Mouse (Mus musculus): ENCODE results near the gene Pou2f2. TPM values are rescaled to one million over a fixed set of nuclear protein-coding genes. Genes with fewer than 3 reads are reported as not detected.

Pou2f2 gene
- total and polyA plus RNA-seq, 2 experiments from 2014 or later, result 6.0 to 21.2 TPM

DNA sequence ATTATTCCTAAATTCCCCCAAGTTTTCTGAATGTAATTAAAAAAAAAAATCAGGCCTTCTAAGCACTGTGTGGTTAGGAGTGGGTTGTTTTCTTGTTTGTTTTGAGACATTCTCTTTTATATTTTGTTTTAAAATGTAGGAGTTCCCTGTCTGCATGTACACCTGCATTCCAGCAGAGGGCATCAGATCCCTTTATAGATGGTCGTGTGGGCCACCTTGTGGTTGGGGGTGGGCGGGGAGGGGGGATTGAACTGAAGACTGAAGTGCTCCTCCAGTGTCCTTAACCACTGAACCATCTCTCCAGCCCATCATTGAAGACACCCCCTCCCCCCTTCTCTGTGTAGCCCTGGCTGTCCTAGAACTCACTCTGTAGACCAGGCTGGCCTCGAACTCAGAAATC is 92.9 kb downstream of the Pou2f2 start:
- Histone ChIP-seq H3K4me2 (ENCODE audit: low read depth) (no peak overlapping the region), H3K27me3 (ENCODE audit: insufficient read depth, low read length) (no peaks in the 10 kb centered on the region), H3K9me3 (ENCODE audit: low read length) (no peaks in the 10 kb centered on the region), H3K27ac (ENCODE audit: low read depth, low read length) (no peak overlapping the region), H3K4me1 (ENCODE audit: insufficient read depth) (no peaks in the 10 kb centered on the region), H3K9ac (no peak overlapping the region), H3K4me3 (ENCODE audit: low read depth, low read length) (no peak overlapping the region), H3K36me3 (ENCODE audit: insufficient read depth) (peaks cover 30% of the 10 kb centered on the region)
- no peak for DNase-seq
- ATAC-seq, result no peak
- peak; percentile 62 for TF ChIP-seq CTCF (IDR thresholded peaks at IDR 0.05; ENCODE audit: low read depth)
- 47% methylated on average over 3 of the region's 3 CpGs for WGBS

DNA sequence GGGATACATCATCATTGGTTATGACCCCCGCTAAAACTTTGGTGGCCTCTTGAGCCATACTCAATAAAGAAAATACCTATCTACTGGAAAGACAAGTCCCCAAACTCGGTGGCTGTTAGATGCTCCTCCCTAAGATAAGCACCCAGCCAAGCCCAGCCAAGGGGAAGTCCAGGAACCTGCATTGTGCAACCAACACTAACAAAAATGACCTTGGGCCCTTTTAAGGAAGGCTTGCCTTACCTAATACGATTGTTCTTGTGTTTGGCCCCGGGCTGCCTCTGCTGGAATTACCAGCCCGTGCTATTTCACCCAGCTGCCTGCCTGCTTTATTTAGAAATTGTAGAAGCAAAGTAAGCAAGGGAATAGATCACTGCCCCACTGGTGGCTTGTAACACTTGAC is 94.9 kb downstream of the Pou2f2 start:
- TF ChIP-seq CTCF (IDR thresholded peaks at IDR 0.05; ENCODE audit: low read depth), result no peak
- ATAC-seq, result no peak
- WGBS, result 84% methylated on average over 5 of the region's 5 CpGs

DNA sequence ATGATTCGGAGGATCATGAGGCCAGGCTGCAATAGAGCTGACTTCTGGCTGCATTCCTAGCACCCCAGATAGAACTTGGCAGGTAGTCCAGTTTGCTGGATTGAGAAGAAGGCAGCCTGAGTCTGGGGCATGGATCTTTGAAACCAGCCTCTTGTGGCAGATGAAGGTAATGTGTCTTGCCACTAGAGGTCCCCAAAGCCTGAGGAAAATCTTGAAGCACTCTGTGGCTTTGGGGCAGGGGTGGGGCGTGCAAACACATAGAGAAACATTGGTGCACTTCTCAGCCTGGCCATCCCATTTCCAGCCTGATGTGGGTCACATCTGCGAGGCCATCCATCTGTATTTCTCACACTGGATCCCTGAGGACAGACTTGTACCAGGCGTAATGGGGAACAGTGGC is 97.0 kb downstream of the Pou2f2 start:
- 76% methylated on average over 4 of the region's 4 CpGs for WGBS
- TF ChIP-seq CTCF (IDR thresholded peaks at IDR 0.05; ENCODE audit: low read depth), result peak; percentile 82
- Histone ChIP-seq H3K4me1 (ENCODE audit: insufficient read depth) (peaks cover 7% of the 10 kb centered on the region; the same call in 1 of the 2 replicates), H3K9ac (no peak overlapping the region), H3K9me3 (ENCODE audit: low read length) (no peaks in the 10 kb centered on the region), H3K4me3 (ENCODE audit: low read depth, low read length) (no peak overlapping the region), H3K27me3 (ENCODE audit: insufficient read depth, low read length) (no peaks in the 10 kb centered on the region), H3K36me3 (ENCODE audit: insufficient read depth) (peaks cover 51% of the 10 kb centered on the region), H3K4me2 (ENCODE audit: low read depth) (no peak overlapping the region), H3K27ac (ENCODE audit: low read depth, low read length) (no peak overlapping the region)
- ATAC-seq, result peak; percentile 71
- DNase-seq, result peak; percentile 64

More for the DNA sequence above, 94.9 kb downstream of the Pou2f2 start:
- DNase-seq, result no peak
- no peaks in the 10 kb centered on the region for H3K27me3 ChIP-seq (ENCODE audit: insufficient read depth, low read length)
- H3K4me1 ChIP-seq (ENCODE audit: insufficient read depth), result no peaks in the 10 kb centered on the region
- no peaks in the 10 kb centered on the region for H3K9me3 ChIP-seq (ENCODE audit: low read length)
- no peak overlapping the region for H3K4me2 ChIP-seq (ENCODE audit: low read depth)
- H3K36me3 ChIP-seq (ENCODE audit: insufficient read depth), result peaks cover 48% of the 10 kb centered on the region
- no peak overlapping the region for H3K4me3 ChIP-seq (ENCODE audit: low read depth, low read length)
- H3K27ac ChIP-seq (ENCODE audit: low read depth, low read length), result no peak overlapping the region
- no peak overlapping the region for H3K9ac ChIP-seq

DNA sequence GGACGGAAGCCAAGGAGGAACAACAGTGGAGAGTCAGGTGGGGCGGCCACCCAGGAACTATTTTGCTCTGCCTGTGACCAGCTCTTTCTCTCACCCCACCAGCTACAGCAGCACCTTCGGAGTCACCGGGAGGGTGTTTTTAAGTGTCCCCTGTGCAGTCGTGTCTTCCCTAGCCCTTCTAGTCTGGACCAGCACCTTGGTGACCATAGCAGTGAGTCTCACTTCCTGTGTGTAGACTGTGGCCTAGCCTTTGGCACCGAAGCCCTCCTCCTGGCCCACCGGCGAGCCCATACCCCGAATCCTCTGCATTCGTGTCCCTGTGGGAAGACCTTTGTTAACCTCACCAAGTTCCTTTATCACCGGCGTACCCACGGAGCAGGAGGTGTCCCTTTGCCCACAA is 99.1 kb downstream of the Pou2f2 start:
- Histone ChIP-seq H3K36me3 (ENCODE audit: insufficient read depth) (peaks cover 51% of the 10 kb centered on the region), H3K4me1 (ENCODE audit: insufficient read depth) (peaks cover 11% of the 10 kb centered on the region; the same call in 1 of the 2 replicates), H3K4me2 (ENCODE audit: low read depth) (no peak overlapping the region), H3K9me3 (ENCODE audit: low read length) (no peaks in the 10 kb centered on the region), H3K4me3 (ENCODE audit: low read depth, low read length) (no peak overlapping the region), H3K27ac (ENCODE audit: low read depth, low read length) (no peak overlapping the region), H3K27me3 (ENCODE audit: insufficient read depth, low read length) (no peaks in the 10 kb centered on the region), H3K9ac (no peak overlapping the region)
- no peak for DNase-seq
- WGBS, result 97% methylated on average over 13 of the region's 13 CpGs
- ATAC-seq, result no peak
- TF ChIP-seq CTCF (IDR thresholded peaks at IDR 0.05; ENCODE audit: low read depth), result no peak

DNA sequence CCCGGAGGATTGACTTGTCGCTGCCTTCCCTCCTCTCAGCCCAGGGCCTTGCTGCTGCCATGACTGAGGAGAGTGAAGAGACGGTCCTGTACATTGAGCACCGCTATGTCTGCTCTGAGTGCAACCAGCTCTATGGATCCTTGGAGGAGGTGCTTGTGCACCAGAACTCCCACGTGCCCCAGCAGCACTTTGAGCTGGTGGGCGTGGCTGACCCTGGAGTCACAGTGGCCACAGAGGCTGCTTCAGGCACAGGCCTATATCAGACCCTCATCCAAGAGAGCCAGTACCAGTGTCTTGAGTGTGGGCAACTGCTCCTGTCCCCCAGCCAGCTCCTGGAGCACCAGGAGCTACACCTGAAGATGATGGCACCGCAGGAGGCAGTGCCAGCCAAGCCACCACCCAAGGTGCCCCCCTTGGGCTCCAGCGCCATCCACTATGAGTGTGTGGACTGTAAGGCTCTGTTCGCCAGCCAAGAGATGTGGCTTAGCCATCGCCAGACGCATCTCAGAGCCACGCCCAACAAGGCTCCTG is 100.0 kb downstream of the Pou2f2 start:
- H3K36me3 ChIP-seq (ENCODE audit: insufficient read depth), result peaks cover 51% of the 10 kb centered on the region
- H3K4me2 ChIP-seq (ENCODE audit: low read depth), result no peak overlapping the region
- no peak for TF ChIP-seq CTCF (IDR thresholded peaks at IDR 0.05; ENCODE audit: low read depth)
- DNase-seq, result no peak
- H3K27me3 ChIP-seq (ENCODE audit: insufficient read depth, low read length), result no peaks in the 10 kb centered on the region
- no peak overlapping the region for H3K4me3 ChIP-seq (ENCODE audit: low read depth, low read length)
- H3K27ac ChIP-seq (ENCODE audit: low read depth, low read length), result no peak overlapping the region
- H3K4me1 ChIP-seq (ENCODE audit: insufficient read depth), result peaks cover 11% of the 10 kb centered on the region; the same call in 1 of the 2 replicates
- no peaks in the 10 kb centered on the region for H3K9me3 ChIP-seq (ENCODE audit: low read length)
- ATAC-seq, result no peak
- H3K9ac ChIP-seq, result no peak overlapping the region
- WGBS, result 85% methylated on average over 12 of the region's 12 CpGs

DNA sequence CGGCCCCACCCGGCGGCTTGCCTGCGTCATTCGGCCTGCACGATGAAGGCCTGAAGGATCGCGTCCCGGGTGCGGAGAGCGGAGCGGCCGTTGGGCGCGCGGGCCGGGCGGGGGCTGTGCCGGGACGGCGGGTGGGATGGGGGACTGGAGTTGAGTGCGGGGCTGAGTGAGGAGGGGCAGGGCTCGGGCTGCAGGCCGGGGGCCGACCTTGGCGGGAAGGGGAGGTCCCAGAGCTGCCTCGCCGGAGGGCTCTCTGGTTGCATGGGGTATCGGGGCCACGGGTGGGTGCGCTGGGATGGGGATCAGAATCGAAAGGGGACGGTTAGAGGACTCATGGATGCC is 102.1 kb downstream of the Pou2f2 start:
- peak overlapping the region; percentile 67 for H3K4me2 ChIP-seq (ENCODE audit: low read depth)
- no peaks in the 10 kb centered on the region for H3K27me3 ChIP-seq (ENCODE audit: insufficient read depth, low read length)
- no peak for ATAC-seq
- peak overlapping the region; percentile 82 for H3K4me3 ChIP-seq (ENCODE audit: low read depth, low read length)
- H3K9ac ChIP-seq, result peak overlapping the region; percentile 85
- DNase-seq, result no peak
- H3K27ac ChIP-seq (ENCODE audit: low read depth, low read length), result peak overlapping the region; percentile 93
- peaks cover 18% of the 10 kb centered on the region for H3K4me1 ChIP-seq (ENCODE audit: insufficient read depth)
- 1% methylated on average over 33 of the region's 33 CpGs for WGBS
- H3K9me3 ChIP-seq (ENCODE audit: low read length), result no peaks in the 10 kb centered on the region
- no peak; the same call in 1 of the 2 replicates for TF ChIP-seq CTCF (IDR thresholded peaks at IDR 0.05; ENCODE audit: low read depth)
- peaks cover 31% of the 10 kb centered on the region for H3K36me3 ChIP-seq (ENCODE audit: insufficient read depth)

DNA sequence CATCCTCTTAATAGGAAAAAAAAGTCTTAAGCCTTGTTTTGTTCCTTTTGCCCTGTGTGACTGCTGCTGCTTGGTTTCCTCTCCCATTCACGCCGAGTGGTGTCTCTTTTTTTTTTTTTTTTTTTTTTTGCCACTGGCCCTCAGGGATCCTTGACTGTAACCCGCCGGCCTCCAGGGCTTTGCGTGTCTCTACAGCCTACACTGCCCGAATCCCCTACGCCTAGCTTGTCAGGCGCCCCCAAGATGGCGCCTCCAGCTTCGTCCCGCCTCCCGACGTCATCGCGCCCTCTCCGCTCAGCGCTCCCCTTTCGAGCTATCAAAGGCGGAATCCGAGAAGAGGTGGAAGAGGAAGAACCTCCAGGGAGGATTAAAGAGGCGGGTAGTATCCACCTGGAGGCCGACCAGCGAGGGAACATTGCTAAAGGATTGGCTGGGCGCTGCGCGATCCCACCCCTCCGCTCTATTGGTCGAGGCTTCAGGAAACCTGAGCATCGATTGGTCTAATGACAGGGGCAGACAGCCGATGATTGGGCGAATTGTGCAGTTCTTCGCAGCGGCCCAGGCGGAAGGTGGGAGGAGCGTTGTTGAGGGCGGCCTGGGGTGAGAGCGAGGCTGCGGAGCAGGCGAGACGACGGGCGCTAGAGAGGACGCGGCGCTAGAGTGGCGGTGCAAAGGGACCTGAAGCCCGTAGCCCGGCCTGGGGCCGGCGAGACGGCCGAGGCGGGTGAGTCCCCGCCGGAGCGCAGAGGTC is 102.7 kb downstream of the Pou2f2 start:
- Histone ChIP-seq H3K9me3 (ENCODE audit: low read length) (no peaks in the 10 kb centered on the region), H3K36me3 (ENCODE audit: insufficient read depth) (peaks cover 25% of the 10 kb centered on the region), H3K4me2 (ENCODE audit: low read depth) (peak overlapping the region; percentile 67), H3K27me3 (ENCODE audit: insufficient read depth, low read length) (no peaks in the 10 kb centered on the region), H3K4me1 (ENCODE audit: insufficient read depth) (peaks cover 18% of the 10 kb centered on the region), H3K27ac (ENCODE audit: low read depth, low read length) (peak overlapping the region; percentile 93), H3K9ac (peak overlapping the region; percentile 85), H3K4me3 (ENCODE audit: low read depth, low read length) (peak overlapping the region; percentile 82)
- peak; percentile 99 for DNase-seq
- WGBS, result under 1% methylated on average over 56 of the region's 56 CpGs
- peak; percentile 22; the same call in 1 of the 2 replicates for TF ChIP-seq CTCF (IDR thresholded peaks at IDR 0.05; ENCODE audit: low read depth)
- peak; percentile 96 for ATAC-seq
